Mouse (Mus musculus): ENCODE results near the gene Hoxc11.

Hoxc11 gene

DNA sequence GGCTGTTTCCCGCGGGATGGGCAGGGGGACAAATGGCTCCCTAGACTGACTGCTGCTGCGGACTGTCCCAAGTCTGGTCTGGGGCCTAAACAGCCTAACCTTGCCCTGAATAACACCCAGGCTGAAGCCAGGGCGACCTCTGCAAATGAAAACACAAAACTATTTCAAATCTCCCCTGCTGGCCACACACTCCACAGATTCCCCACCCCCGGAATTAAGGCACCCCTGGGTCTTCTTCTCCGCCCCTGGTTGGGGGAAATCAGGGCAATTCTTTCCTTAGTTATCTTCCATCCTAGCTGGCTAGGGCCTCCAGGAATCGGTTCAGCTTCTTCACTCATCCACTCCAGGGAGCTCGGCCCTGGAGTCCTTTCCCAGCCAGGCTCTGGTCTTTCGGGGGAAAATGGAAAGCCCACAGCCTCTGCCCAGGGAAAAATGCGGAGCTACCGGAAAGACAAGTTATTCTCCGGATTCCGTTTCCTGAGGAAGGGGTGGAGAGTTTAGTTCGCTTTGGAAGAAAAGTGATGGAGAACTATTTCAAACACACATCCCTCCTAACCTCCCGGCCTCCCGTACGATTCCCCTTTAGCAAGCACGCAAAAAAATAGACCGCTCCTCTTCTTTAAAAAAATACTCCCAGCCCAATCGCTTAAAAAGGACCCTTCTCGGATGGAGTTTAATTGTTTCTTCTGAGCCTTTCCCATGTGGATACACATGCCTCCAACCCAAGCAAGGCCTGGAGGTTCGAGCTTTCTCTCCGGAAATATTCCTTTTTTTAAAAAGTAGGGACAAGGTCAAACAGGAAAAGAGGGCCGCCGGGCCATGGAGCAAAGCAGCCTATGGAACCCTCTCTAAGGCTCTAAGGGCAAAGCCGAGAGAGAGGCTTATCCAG lies 11.0 kb downstream of the Hoxc11 start:
- no peak for DNase-seq (ENCODE audit: low spot score in 2 of 2)

- no peak for DNase-seq (ENCODE audit: low spot score in 2 of 2)
Observed at GRCm38 (mm10) chr15:102965892-102966775, 11.9 kb downstream of the Hoxc11 start.

DNA sequence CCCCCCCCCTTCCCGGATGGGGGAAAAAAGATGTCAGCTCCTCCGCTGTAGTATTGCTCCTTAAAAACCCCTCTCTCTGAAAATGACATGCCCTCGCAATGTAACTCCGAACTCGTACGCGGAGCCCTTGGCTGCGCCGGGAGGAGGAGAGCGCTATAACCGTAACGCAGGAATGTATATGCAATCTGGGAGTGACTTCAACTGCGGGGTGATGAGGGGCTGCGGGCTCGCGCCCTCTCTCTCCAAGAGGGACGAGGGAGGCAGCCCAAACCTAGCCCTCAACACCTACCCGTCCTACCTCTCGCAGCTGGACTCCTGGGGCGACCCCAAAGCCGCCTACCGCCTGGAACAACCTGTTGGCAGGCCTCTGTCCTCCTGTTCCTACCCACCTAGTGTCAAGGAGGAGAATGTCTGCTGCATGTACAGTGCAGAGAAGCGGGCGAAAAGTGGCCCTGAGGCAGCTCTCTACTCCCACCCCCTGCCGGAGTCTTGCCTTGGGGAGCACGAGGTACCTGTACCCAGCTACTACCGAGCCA lies 12.6 kb downstream of the Hoxc11 start, which contains the start of gene Hoxc10:
Gene Hoxc10 (plus strand): TSS at position 21 of the 536 bp plus-strand sequence.
- DNase-seq (ENCODE audit: low spot score in 2 of 2): no peak

GRCm38 (mm10) chr15:102967312-102967510 lies 13.0 kb downstream of the Hoxc11 start, which contains the start of gene Hoxc5:
Hoxc5 (plus strand) TSS chr15:102967443.
- no peak for DNase-seq (ENCODE audit: low spot score in 2 of 2)

DNA sequence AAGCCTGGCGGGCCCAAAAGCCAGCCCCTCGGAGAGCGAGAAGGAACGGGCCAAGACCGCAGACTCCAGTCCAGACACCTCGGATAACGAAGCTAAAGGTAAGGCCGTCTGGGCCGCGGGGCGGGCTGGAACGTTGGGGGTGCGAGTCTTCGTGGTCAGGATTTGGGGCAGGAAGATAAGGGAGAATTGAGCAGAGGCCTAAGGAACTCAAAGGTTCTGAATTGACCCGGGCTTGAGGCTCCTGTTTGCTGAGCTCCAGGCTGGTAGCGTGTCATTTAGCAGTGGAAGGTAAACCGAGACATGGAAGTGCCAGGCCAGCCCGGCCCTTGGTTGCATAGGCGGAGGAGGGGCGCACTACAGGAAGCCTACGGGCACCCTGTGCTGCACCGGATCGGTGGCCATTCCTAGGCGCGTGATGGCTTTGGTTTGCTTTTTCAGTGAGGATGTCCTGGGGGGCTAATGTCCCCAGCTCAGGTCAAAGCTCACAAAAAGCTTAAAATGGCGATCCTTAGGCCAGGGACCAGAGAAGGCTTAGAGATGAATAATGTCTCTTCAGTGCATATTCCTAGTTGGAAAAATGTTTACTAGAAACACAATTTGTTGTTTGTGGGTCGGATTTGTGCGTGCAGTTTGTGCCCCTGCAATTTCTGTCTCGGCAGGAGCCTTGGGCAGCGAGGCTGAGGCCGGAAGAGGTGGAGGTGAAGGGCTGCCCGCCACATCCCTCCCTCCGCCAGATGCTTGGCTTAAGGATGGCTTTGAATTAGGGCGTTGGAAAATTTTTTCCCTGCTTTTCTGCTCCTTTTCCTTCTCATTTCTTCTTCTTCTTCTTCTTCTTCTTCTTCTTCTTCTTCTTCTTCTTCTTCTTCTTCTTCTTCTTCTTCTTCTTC lies 13.5 kb downstream of the Hoxc11 start:
- no peak for DNase-seq (ENCODE audit: low spot score in 2 of 2)

- no peak for DNase-seq (ENCODE audit: low spot score in 2 of 2)
Observed at GRCm38 (mm10) chr15:102969296-102969695, 15.1 kb downstream of the Hoxc11 start.

GRCm38 (mm10) chr15:102970740-102971139 lies 16.5 kb downstream of the Hoxc11 start:
- no peak for DNase-seq (ENCODE audit: low spot score in 2 of 2)

DNA sequence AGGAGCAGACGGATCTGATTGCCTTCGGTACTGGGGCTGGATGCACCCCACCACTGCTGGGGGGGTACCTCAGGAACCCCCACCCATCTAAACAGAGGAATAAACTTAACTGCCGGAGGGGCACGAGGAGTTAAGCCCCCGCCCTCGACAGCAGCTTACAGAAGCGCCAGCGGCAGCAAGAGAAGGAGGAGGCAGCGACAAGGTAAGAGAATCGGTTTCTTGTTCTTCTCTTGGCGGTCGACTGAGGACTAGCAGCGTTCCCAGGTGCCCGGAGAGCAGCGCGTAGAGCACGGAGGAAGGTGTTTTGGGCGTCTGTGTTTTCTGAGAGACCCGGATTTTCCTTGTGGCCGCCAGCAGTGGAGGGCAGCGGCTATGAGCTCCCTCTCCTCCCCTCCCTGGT lies 18.0 kb downstream of the Hoxc11 start:
- no peak for DNase-seq (ENCODE audit: low spot score in 2 of 2)

DNA sequence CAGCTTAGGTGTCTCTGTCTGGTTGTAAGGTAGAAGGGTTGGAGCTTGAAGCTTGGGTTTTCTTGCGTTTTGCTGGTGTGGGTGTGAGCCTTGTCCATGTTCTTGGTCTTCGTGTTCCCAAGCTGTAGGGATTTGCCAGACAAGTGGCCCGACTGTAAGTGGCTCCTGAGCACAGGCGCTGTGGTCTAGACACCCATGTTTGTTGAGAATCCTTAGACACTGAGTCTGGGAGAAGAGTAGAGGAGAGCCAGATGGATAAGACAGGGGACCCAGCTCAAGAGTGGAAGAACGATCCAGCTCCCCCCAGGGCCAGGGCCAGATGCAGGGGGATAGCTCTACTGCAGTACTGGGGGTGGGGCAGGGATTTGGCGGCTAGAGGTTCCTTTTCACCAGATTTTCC lies 18.5 kb downstream of the Hoxc11 start:
- DNase-seq (ENCODE audit: low spot score in 2 of 2): no peak

DNA sequence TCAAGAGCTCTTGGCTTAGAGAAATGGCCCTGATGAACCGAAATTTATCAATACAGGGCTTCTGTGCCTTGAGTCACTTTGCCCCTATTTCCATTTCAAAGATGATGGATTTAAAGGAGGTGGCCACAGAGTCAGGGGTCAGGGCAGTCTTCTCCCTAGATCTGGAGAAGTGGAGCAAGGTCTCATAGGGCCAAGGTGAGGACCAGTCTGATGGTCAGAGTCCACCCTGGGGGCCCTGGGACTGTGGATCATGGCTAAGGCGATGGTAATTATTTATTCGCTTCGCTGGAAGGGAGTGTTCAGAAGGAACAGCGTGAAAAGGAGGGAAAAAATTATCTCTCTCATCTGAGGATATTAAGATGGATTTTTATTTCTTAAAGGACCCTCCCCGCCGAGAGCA lies 20.8 kb downstream of the Hoxc11 start:
- no peak for DNase-seq (ENCODE audit: low spot score in 2 of 2)

- no peak for DNase-seq (ENCODE audit: low spot score in 2 of 2)
Observed at GRCm38 (mm10) chr15:102975688-102976111, 21.5 kb downstream of the Hoxc11 start.

- no peak for DNase-seq (ENCODE audit: low spot score in 2 of 2)
Observed at GRCm38 (mm10) chr15:102976171-102976570, 21.9 kb downstream of the Hoxc11 start, which contains the start of gene Hoxc9. Hoxc9 (plus strand) TSS chr15:102976439.

GRCm38 (mm10) chr15:102976631-102977422 lies 22.6 kb downstream of the Hoxc11 start:
- no peak for DNase-seq (ENCODE audit: low spot score in 2 of 2)

DNA sequence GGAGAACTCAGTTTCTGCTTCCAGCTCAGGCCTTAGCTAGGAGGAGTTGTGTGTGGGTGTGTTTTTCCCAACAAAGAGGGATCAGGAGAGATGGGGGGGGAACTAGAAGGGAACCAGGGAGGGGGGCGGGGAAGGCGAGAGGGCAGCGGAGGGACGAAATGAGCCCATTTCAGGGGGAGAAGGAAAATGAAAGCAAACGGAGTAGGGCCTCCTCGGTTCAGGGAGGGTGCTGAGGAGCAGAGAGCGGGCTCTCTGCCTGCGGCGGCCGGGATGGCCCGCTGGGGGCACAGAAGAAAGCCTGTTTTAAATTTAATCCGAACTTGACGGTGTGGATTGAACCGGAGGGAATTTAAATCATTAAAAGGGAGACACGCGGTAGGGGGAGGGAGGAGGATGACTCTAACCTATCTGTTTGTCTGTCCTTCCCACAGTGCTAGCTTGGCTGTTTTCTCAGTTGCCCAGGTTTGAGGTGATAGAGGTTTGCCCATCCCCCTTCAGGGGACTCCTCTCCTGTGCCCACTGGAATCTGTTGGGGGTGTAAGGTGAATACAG lies 23.3 kb downstream of the Hoxc11 start:
- no peak for DNase-seq (ENCODE audit: low spot score in 2 of 2)

DNA sequence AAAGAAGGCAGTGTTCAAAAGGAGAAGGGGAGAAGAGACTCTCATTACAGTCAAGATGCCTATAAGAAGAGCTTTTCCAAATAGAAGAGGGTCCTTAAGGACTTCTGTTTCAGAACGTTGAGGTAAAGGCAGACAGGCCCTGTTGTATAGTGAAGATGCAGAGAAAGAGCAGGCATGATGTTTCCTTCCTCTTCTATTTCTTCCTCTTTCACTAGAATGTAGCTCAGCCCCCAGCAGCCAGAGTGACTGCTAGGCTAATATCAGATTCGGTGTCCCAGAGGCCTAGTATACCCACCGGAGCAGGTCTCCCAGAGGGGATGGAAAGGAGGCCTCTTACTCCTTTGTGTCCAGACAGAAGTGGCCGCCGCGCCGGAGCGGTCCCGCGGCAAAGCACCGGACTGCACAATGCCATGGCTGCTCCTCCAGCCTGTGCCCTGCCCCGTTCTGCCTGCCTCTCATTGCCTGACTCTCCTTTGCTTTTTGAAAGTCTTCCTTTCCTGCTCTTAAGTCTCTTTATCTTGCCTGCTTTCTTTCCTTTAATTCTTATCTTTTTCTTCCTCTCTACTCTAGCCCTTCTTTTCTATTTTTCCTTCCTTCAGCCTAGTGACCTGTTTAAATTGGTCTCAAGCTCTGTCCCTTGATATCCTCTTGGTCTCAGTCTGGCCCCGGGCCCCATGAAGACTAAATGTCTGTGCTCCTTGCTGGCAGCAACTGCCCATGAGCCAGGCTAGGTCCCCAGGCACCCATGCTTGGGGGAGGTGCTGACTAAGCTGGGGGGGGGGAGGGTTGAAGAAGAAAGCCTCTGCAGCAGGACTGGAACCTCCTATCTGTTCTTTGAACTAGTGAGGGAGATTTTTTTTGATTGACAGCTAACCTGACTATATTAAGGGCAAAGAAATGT lies 24.6 kb downstream of the Hoxc11 start:
- DNase-seq (ENCODE audit: low spot score in 2 of 2): no peak

- DNase-seq (ENCODE audit: low spot score in 2 of 2): no peak
Observed at GRCm38 (mm10) chr15:102979936-102980335, 25.7 kb downstream of the Hoxc11 start.

GRCm38 (mm10) chr15:102980352-102980751 lies 26.1 kb downstream of the Hoxc11 start:
- no peak for DNase-seq (ENCODE audit: low spot score in 2 of 2)

- no peak for DNase-seq (ENCODE audit: low spot score in 2 of 2)
Observed at GRCm38 (mm10) chr15:102980912-102981311, 26.7 kb downstream of the Hoxc11 start.
